ENCODE assay signal across 10 mouse cellular contexts in the genomic region with DNA sequence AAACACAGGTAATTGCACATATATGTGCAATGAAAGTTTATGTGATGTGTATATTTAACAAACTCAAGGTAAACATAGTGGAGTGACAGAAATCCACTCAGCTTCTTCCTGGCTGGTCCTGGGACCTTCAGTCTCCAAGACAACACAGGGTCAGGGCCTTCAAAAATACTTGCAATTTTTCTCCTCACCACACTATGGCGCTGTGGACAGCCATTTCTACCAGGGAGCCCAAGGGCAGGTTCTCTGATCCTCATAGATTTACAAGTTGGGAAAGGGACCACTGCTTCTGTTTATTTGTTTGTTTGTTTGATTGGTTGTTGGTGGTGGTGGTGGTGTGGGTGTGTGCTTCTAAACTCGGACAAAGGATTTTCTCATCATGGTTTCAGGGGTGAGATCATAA. TPM values are rescaled to one million over a fixed set of nuclear protein-coding genes. Genes with fewer than 3 reads are reported as not detected.
A peak's percentile ranks its signal among the peaks of the same experiment; 100 is the strongest.
DNase-seq lines count a peak whose midpoint lies in the region; ATAC-seq and TF ChIP-seq lines count a peak whose summit lies in the region.
"Had no signal": no experiment of that assay in that cellular context is flagged by ENCODE, and none has a peak within 500 bp of the region (broad histone marks: within the 10 kb centered on the region; RNA-seq: fewer than 3 reads in every experiment).

No protein-coding gene starts in this region.

- H3K27ac ChIP-seq in kidney, postnatal 0 days: no peak overlapping the region
- H3K27ac ChIP-seq: liver, embryonic 15.5 days; stomach, embryonic 15.5 days had no signal

- intact Hi-C loops in heart, postnatal 25 days (cut with DNase I): no loop called here

- TF ChIP-seq CTCF in kidney, postnatal 0 days (IDR thresholded peaks at IDR 0.05; ENCODE audit: low read depth): peak; percentile 75
- TF ChIP-seq CTCF in G1E (IDR thresholded peaks at IDR 0.05; ENCODE audit: low read depth, low read length): peak; percentile 62; the same call in 1 of the 2 replicates

- H3K9ac ChIP-seq in kidney, postnatal 0 days (ENCODE audit: low read depth, low read length): no peak overlapping the region
- H3K9ac ChIP-seq: liver, embryonic 15.5 days; stomach, embryonic 15.5 days had no signal

- H3K4me2 ChIP-seq in kidney, postnatal 0 days (ENCODE audit: low read length): no peak overlapping the region
- H3K4me2 ChIP-seq: liver, embryonic 15.5 days; stomach, embryonic 15.5 days had no signal

- DNase-seq in kidney, postnatal 0 days (ENCODE audit: low spot score): peak; percentile 65
- no peak for DNase-seq in kidney, postnatal 25 days
- peak; percentile 71 for DNase-seq in G1E (ENCODE audit: low spot score)
- DNase-seq in adrenal gland, postnatal 36 days: peak; percentile 14 to 35
- peak; percentile 23 for DNase-seq in lung, postnatal 14 days
- no peak for DNase-seq in frontal cortex, postnatal 14 days (ENCODE audit: low spot score in 2 of 2)
- no peak for DNase-seq in heart, postnatal 25 days (ENCODE audit: low spot score)

- no peaks in the 10 kb centered on the region for H3K9me3 ChIP-seq in kidney, postnatal 0 days (replicated peaks; ENCODE audit: low read length)
- peaks cover 5% of the 10 kb centered on the region for H3K9me3 ChIP-seq in G1E (replicated peaks)
- H3K9me3 ChIP-seq: liver, embryonic 15.5 days; stomach, embryonic 15.5 days had no signal

- 10% methylated on average over 2 of the region's 2 CpGs for WGBS in kidney, postnatal 0 days

- peaks cover 7% of the 10 kb centered on the region; the same call in 1 of the 2 replicates for H3K4me1 ChIP-seq in kidney, postnatal 0 days (replicated peaks; ENCODE audit: insufficient read depth, low read length)
- peaks cover 73% of the 10 kb centered on the region for H3K4me1 ChIP-seq in G1E (ENCODE audit: insufficient read depth, low read depth, low read length)

- no peak overlapping the region for H3K4me3 ChIP-seq in kidney, postnatal 0 days (replicated peaks; ENCODE audit: low read depth, low read length)
- H3K4me3 ChIP-seq in G1E (ENCODE audit: low read depth, low read length): no peak overlapping the region
- H3K4me3 ChIP-seq: erythroblast, embryonic 14.5 days; liver, embryonic 15.5 days; stomach, embryonic 15.5 days had no signal

- no peak for ATAC-seq in kidney, postnatal 0 days (replicated peaks; ENCODE audit: low FRiP score, low read depth)
- ATAC-seq in G1E (ENCODE audit: extremely low read depth, insufficient number of reproducible peaks, low FRiP score, poor library complexity, severe bottlenecking): no peak

- H3K27me3 ChIP-seq in kidney, postnatal 0 days (ENCODE audit: insufficient read depth, low read length): peaks cover 23% of the 10 kb centered on the region
- H3K27me3 ChIP-seq in G1E (ENCODE audit: insufficient read depth, low read length): peaks cover 65% of the 10 kb centered on the region

- H3K36me3 ChIP-seq in kidney, postnatal 0 days (ENCODE audit: insufficient read depth, low read length): no peaks in the 10 kb centered on the region
- no peaks in the 10 kb centered on the region for H3K36me3 ChIP-seq in G1E (replicated peaks)
- H3K36me3 ChIP-seq: liver, embryonic 15.5 days; stomach, embryonic 15.5 days had no signal

RNA-seq across cellular contexts. Expression of gene Ascl5, which starts 3.2 kb away (rescaled TPM):
- polyA plus RNA-seq in kidney, postnatal 0 days (2015; fragmentation: Nextera tagmentation; extraction: Ambion mirVana): not detected in 2 replicates
- not detected in 2 replicates for total RNA-seq in G1E (2014; fragmentation: Nextera tagmentation)
- not detected in 2 replicates for total RNA-seq in G1E (2017)
- polyA plus RNA-seq in G1E (2012): 0.25 TPM in 1 of 2 replicates, not detected in the other
- not detected for total RNA-seq in adrenal gland, postnatal 36 days (2021)
- total RNA-seq in heart, postnatal 25 days (2021): not detected
- polyA plus RNA-seq: liver, embryonic 15.5 days had no signal

RNA-seq across cellular contexts. Expression of gene Cacna1s, which starts 5.1 kb away (rescaled TPM):
- 0.17 and 0.20 TPM in 2 replicates for polyA plus RNA-seq in kidney, postnatal 0 days (2015; fragmentation: Nextera tagmentation; extraction: Ambion mirVana)
- total RNA-seq in G1E (2014; fragmentation: Nextera tagmentation) (not detected in 2 replicates), G1E (2017) (under 0.01 and 0.11 TPM in 2 replicates)
- polyA plus RNA-seq in G1E (2012): not detected in 2 replicates
- under 1 TPM; 0.10 to 0.23 TPM for total RNA-seq in adrenal gland, postnatal 36 days (2021)
- 1 to 10 TPM; 3.6 to 3.7 TPM for total RNA-seq in heart, postnatal 25 days (2021)
- polyA plus RNA-seq: erythroblast, embryonic 14.5 days had no signal

RNA-seq across cellular contexts. Expression of gene Tmem9, which starts 39.5 kb away (rescaled TPM):
- 223 and 242 TPM in 2 replicates for polyA plus RNA-seq in kidney, postnatal 0 days (2015; fragmentation: Nextera tagmentation; extraction: Ambion mirVana)
- total RNA-seq in G1E (2014; fragmentation: Nextera tagmentation): 52.9 and 78.3 TPM in 2 replicates
- 63.5 and 71.3 TPM in 2 replicates for total RNA-seq in G1E (2017)
- 74.9 and 78.0 TPM in 2 replicates for polyA plus RNA-seq in G1E (2012)
- total RNA-seq in adrenal gland, postnatal 36 days (2021): 10 to 100 TPM; 32.4 to 43.1 TPM
- total RNA-seq in heart, postnatal 25 days (2021): 10 to 100 TPM; 14.6 to 15.8 TPM

RNA-seq across cellular contexts. Expression of gene Igfn1, which starts 41.3 kb away (rescaled TPM):
- 0.20 and 0.25 TPM in 2 replicates for polyA plus RNA-seq in kidney, postnatal 0 days (2015; fragmentation: Nextera tagmentation; extraction: Ambion mirVana)
- not detected in 2 replicates for total RNA-seq in G1E (2014; fragmentation: Nextera tagmentation)
- 0.06 and 0.11 TPM in 2 replicates for total RNA-seq in G1E (2017)
- polyA plus RNA-seq in G1E (2012): 0.02 TPM in 1 of 2 replicates, not detected in the other
- under 1 TPM in 1 of 2 experiments, not detected in 1; 0.07 TPM for total RNA-seq in adrenal gland, postnatal 36 days (2021)
- total RNA-seq in heart, postnatal 25 days (2021): under 1 TPM in 1 of 2 experiments, not detected in 1; 0.20 TPM
- polyA plus RNA-seq: erythroblast, embryonic 14.5 days; liver, embryonic 15.5 days had no signal

Comparison
In these comparisons a context has a peak if more than half of its experiments do, and no peak if none do; other contexts are left out.
1. DNase-seq: peak in kidney, postnatal 0 days (single experiment), G1E (single experiment), adrenal gland, postnatal 36 days (2 of 2) and lung, postnatal 14 days (single experiment); none in kidney, postnatal 25 days (0 of 2), frontal cortex, postnatal 14 days (0 of 2) and heart, postnatal 25 days (single experiment).